24 mouse cellular contexts compared by ENCODE assay signal in genomic region chr10:96535461-96535860, GRCm38 (mm10).
DNase-seq lines count a peak whose midpoint lies in the region; ATAC-seq and TF ChIP-seq lines count a peak whose summit lies in the region.
"Had no signal": no experiment of that assay in that cellular context is flagged by ENCODE, and none has a peak within 500 bp of the region (broad histone marks: within the 10 kb centered on the region; RNA-seq: fewer than 3 reads in every experiment).

No protein-coding gene starts in this region.

- no peaks in the 10 kb centered on the region for H3K9me3 ChIP-seq in lung, postnatal 0 days (ENCODE audit: low read length)
- H3K9me3 ChIP-seq in forebrain, embryonic 12.5 days = no peaks in the 10 kb centered on the region
- H3K9me3 ChIP-seq: heart, embryonic 10.5 days; intestine, embryonic 15.5 days; limb, embryonic 15.5 days; midbrain, embryonic 15.5 days had no signal

- TF ChIP-seq CTCF in lung, postnatal 0 days (IDR thresholded peaks at IDR 0.05) = no peak

- DNase-seq in lung, postnatal 0 days (ENCODE audit: low spot score) = peak; percentile 55
- DNase-seq in lung, adult 18-20 months = no peak
- peak; percentile 49 for DNase-seq in adipocyte (ENCODE audit: low spot score)
- DNase-seq in urinary bladder, postnatal 10 days (ENCODE audit: low spot score) = no peak
- DNase-seq in spleen, postnatal 36 days (ENCODE audit: low spot score in 2 of 2) = no peak
- DNase-seq: adrenal gland, postnatal 10 days; cerebellum, adult 2 months; cerebellum, postnatal 36 days; gastrocnemius, postnatal 36 days; heart, postnatal 4 days; kidney, adult 8-10 months; kidney, postnatal 10 days; left cerebral cortex, postnatal 4 days; lung, postnatal 4 days had no signal

- H3K9ac ChIP-seq in lung, postnatal 0 days (replicated peaks; ENCODE audit: low read depth) = no peak overlapping the region
- no peak overlapping the region for H3K9ac ChIP-seq in forebrain, embryonic 12.5 days
- H3K9ac ChIP-seq: hindbrain, embryonic 14.5 days; intestine, embryonic 15.5 days; limb, embryonic 15.5 days; liver, embryonic 14.5 days; midbrain, embryonic 15.5 days had no signal

- no peaks in the 10 kb centered on the region for H3K4me1 ChIP-seq in lung, postnatal 0 days (ENCODE audit: insufficient read depth, low read depth, low read length)
- H3K4me1 ChIP-seq in forebrain, embryonic 12.5 days = no peaks in the 10 kb centered on the region
- H3K4me1 ChIP-seq: heart, embryonic 10.5 days; intestine, embryonic 15.5 days; limb, embryonic 15.5 days; midbrain, embryonic 15.5 days had no signal

- H3K4me3 ChIP-seq in lung, postnatal 0 days (ENCODE audit: low read depth, low read length) = no peak overlapping the region
- H3K4me3 ChIP-seq in forebrain, embryonic 12.5 days (replicated peaks) = no peak overlapping the region
- H3K4me3 ChIP-seq: heart, embryonic 10.5 days; intestine, embryonic 15.5 days; limb, embryonic 15.5 days; midbrain, embryonic 15.5 days; myocyte had no signal

- TF ChIP-seq EP300 in lung, postnatal 0 days (IDR thresholded peaks at IDR 0.05) = no peak

- WGBS in lung, postnatal 0 days = 35% methylated on average over 9 of the region's 9 CpGs
- 59% methylated on average over 9 of the region's 9 CpGs for WGBS in forebrain, embryonic 12.5 days

- no peaks in the 10 kb centered on the region for H3K27me3 ChIP-seq in lung, postnatal 0 days (replicated peaks; ENCODE audit: insufficient read depth, low read length)
- no peaks in the 10 kb centered on the region for H3K27me3 ChIP-seq in forebrain, embryonic 12.5 days
- H3K27me3 ChIP-seq: intestine, embryonic 15.5 days; limb, embryonic 15.5 days; midbrain, embryonic 15.5 days; Patski had no signal

- H3K36me3 ChIP-seq in lung, postnatal 0 days (ENCODE audit: insufficient read depth, low read length) = no peaks in the 10 kb centered on the region
- no peaks in the 10 kb centered on the region for H3K36me3 ChIP-seq in forebrain, embryonic 12.5 days (replicated peaks)
- H3K36me3 ChIP-seq: heart, embryonic 10.5 days; intestine, embryonic 15.5 days; limb, embryonic 15.5 days; midbrain, embryonic 15.5 days had no signal

- peak; percentile 46; the same call in 1 of the 2 replicates for ATAC-seq in lung, postnatal 0 days
- peak; percentile 92 for ATAC-seq in CD4-positive, CD25-positive, alpha-beta regulatory T cell, adult 4 months
- no peak for ATAC-seq in forebrain, embryonic 12.5 days (ENCODE audit: low FRiP score)
- ATAC-seq: midbrain, embryonic 15.5 days; Patski had no signal

- H3K4me2 ChIP-seq in lung, postnatal 0 days (replicated peaks; ENCODE audit: low read depth, low read length) = no peak overlapping the region
- H3K4me2 ChIP-seq in forebrain, embryonic 12.5 days = no peak overlapping the region
- H3K4me2 ChIP-seq: hindbrain, embryonic 14.5 days; intestine, embryonic 15.5 days; limb, embryonic 15.5 days; midbrain, embryonic 15.5 days had no signal

- no peak overlapping the region for H3K27ac ChIP-seq in lung, postnatal 0 days (ENCODE audit: low read length)
- H3K27ac ChIP-seq in forebrain, embryonic 12.5 days = no peak overlapping the region
- H3K27ac ChIP-seq: heart, embryonic 10.5 days; hindbrain, embryonic 14.5 days; intestine, embryonic 15.5 days; limb, embryonic 15.5 days; liver, embryonic 14.5 days; midbrain, embryonic 15.5 days had no signal

Comparison
In these comparisons a context has a peak if more than half of its experiments do, and no peak if none do; other contexts are left out.
1. DNase-seq: peak in lung, postnatal 0 days (single experiment) and adipocyte (single experiment); none in lung, adult 18-20 months (0 of 2), urinary bladder, postnatal 10 days (single experiment) and spleen, postnatal 36 days (0 of 2).